Mouse (Mus musculus): ENCODE results near the gene Gm45713. TPM values are rescaled to one million over a fixed set of nuclear protein-coding genes. Genes with fewer than 3 reads are reported as not detected.
"Not testable (repeated sequence)": the region's sequence is repeated elsewhere in the genome, so short reads cannot be mapped to it uniquely, and the experiment has no call there.

Gm45713 gene
- polyA plus RNA-seq, 1 experiment from 2014 or later: 0.45 TPM

GRCm38 (mm10) chr7:45174567-45175280, 38.7 kb upstream of the Gm45713 start:
- Histone ChIP-seq H3K9ac (replicated peaks) (no peak overlapping the region), H3K36me3 (no peaks in the 10 kb centered on the region), H3K9me3 (peaks cover 8% of the 10 kb centered on the region; the same call in 1 of the 2 replicates), H3K4me1 (peaks cover 16% of the 10 kb centered on the region), H3K27ac (replicated peaks) (no peak overlapping the region), H3K4me3 (peak overlapping the region; percentile 19), H3K4me2 (replicated peaks) (peak overlapping the region; percentile 32; the same call in 1 of the 2 replicates), H3K27me3 (peaks cover 96% of the 10 kb centered on the region)
- WGBS: 3% methylated on average over 29 of the region's 29 CpGs
- no peak for ATAC-seq (ENCODE audit: low FRiP score, low read depth)

GRCm38 (mm10) chr7:45173772-45174171, 37.7 kb upstream of the Gm45713 start:
- H3K4me1 ChIP-seq: peaks cover 17% of the 10 kb centered on the region
- H3K9ac ChIP-seq (replicated peaks); H3K36me3 ChIP-seq; H3K4me3 ChIP-seq; H3K4me2 ChIP-seq (replicated peaks); H3K27ac ChIP-seq (replicated peaks); ATAC-seq (ENCODE audit: low FRiP score, low read depth): not testable (repeated sequence)
- 58% methylated on average over 1 of the region's 1 CpGs for WGBS
- H3K27me3 ChIP-seq: peaks cover 96% of the 10 kb centered on the region
- H3K9me3 ChIP-seq: peaks cover 12% of the 10 kb centered on the region; the same call in 1 of the 2 replicates

GRCm38 (mm10) chr7:45172974-45173373, 36.9 kb upstream of the Gm45713 start:
- H3K4me1 ChIP-seq: peaks cover 21% of the 10 kb centered on the region
- H3K27me3 ChIP-seq: peaks cover 96% of the 10 kb centered on the region
- H3K9ac ChIP-seq (replicated peaks): no peak overlapping the region
- no peak overlapping the region for H3K4me3 ChIP-seq
- H3K9me3 ChIP-seq: peaks cover 12% of the 10 kb centered on the region; the same call in 1 of the 2 replicates
- ATAC-seq (ENCODE audit: low FRiP score, low read depth): no peak
- no peak overlapping the region for H3K4me2 ChIP-seq (replicated peaks)
- 62% methylated on average over 7 of the region's 7 CpGs for WGBS
- H3K27ac ChIP-seq (replicated peaks): no peak overlapping the region
- H3K36me3 ChIP-seq: no peaks in the 10 kb centered on the region

- H3K27me3 ChIP-seq: peaks cover 96% of the 10 kb centered on the region
- ATAC-seq (ENCODE audit: low FRiP score, low read depth): no peak
- H3K4me3 ChIP-seq: no peak overlapping the region
- 92% methylated on average over 3 of the region's 3 CpGs for WGBS
- H3K36me3 ChIP-seq: no peaks in the 10 kb centered on the region
- H3K4me1 ChIP-seq: peaks cover 10% of the 10 kb centered on the region; the same call in 1 of the 2 replicates
- H3K27ac ChIP-seq (replicated peaks): no peak overlapping the region
- H3K9me3 ChIP-seq: peaks cover 12% of the 10 kb centered on the region; the same call in 1 of the 2 replicates
- no peak overlapping the region for H3K4me2 ChIP-seq (replicated peaks)
- no peak overlapping the region for H3K9ac ChIP-seq (replicated peaks)
Observed at GRCm38 (mm10) chr7:45169495-45169894, 33.5 kb upstream of the Gm45713 start.

- no peak overlapping the region for H3K4me3 ChIP-seq
Observed at GRCm38 (mm10) chr7:45168656-45169055, 32.6 kb upstream of the Gm45713 start.

GRCm38 (mm10) chr7:45167761-45168445, 31.9 kb upstream of the Gm45713 start:
- H3K9ac ChIP-seq (replicated peaks): no peak overlapping the region
- H3K4me2 ChIP-seq (replicated peaks): peak overlapping the region; percentile 12; the same call in 1 of the 2 replicates
- peaks cover 12% of the 10 kb centered on the region; the same call in 1 of the 2 replicates for H3K9me3 ChIP-seq
- H3K36me3 ChIP-seq: no peaks in the 10 kb centered on the region
- peaks cover 99% of the 10 kb centered on the region for H3K27me3 ChIP-seq
- H3K27ac ChIP-seq (replicated peaks): no peak overlapping the region
- WGBS: 1% methylated on average over 19 of the region's 19 CpGs
- no peak overlapping the region for H3K4me3 ChIP-seq
- ATAC-seq (ENCODE audit: low FRiP score, low read depth): no peak; the same call in 1 of the 2 replicates
- peaks cover 19% of the 10 kb centered on the region for H3K4me1 ChIP-seq

More at GRCm38 (mm10) chr7:45168656-45169055, 32.6 kb upstream of the Gm45713 start:
- Histone ChIP-seq H3K27ac (replicated peaks) (no peak overlapping the region), H3K36me3 (no peaks in the 10 kb centered on the region), H3K4me1 (peaks cover 18% of the 10 kb centered on the region), H3K4me2 (replicated peaks) (peak overlapping the region; percentile 12; the same call in 1 of the 2 replicates), H3K9ac (replicated peaks) (no peak overlapping the region), H3K27me3 (peaks cover 97% of the 10 kb centered on the region), H3K9me3 (peaks cover 12% of the 10 kb centered on the region; the same call in 1 of the 2 replicates)
- no peak for ATAC-seq (ENCODE audit: low FRiP score, low read depth)
- 4% methylated on average over 24 of the region's 24 CpGs for WGBS

GRCm38 (mm10) chr7:45166950-45167401, 30.9 kb upstream of the Gm45713 start:
- no peak overlapping the region for H3K9ac ChIP-seq (replicated peaks)
- 20% methylated on average over 10 of the region's 10 CpGs for WGBS
- no peak overlapping the region for H3K4me3 ChIP-seq
- H3K36me3 ChIP-seq: no peaks in the 10 kb centered on the region
- H3K27me3 ChIP-seq: peaks cover 96% of the 10 kb centered on the region
- no peak overlapping the region for H3K4me2 ChIP-seq (replicated peaks)
- H3K27ac ChIP-seq (replicated peaks): no peak overlapping the region
- peaks cover 12% of the 10 kb centered on the region; the same call in 1 of the 2 replicates for H3K9me3 ChIP-seq
- H3K4me1 ChIP-seq: peaks cover 27% of the 10 kb centered on the region
- no peak for ATAC-seq (ENCODE audit: low FRiP score, low read depth)

- Histone ChIP-seq H3K27ac (replicated peaks) (no peak overlapping the region), H3K9me3 (peaks cover 12% of the 10 kb centered on the region; the same call in 1 of the 2 replicates), H3K27me3 (peaks cover 84% of the 10 kb centered on the region), H3K4me1 (peaks cover 30% of the 10 kb centered on the region), H3K9ac (replicated peaks) (no peak overlapping the region), H3K36me3 (no peaks in the 10 kb centered on the region), H3K4me3 (no peak overlapping the region), H3K4me2 (replicated peaks) (no peak overlapping the region)
- 47% methylated on average over 11 of the region's 11 CpGs for WGBS
- ATAC-seq (ENCODE audit: low FRiP score, low read depth): no peak
Observed at GRCm38 (mm10) chr7:45165701-45166100, 29.7 kb upstream of the Gm45713 start.

GRCm38 (mm10) chr7:45164833-45165232, 28.8 kb upstream of the Gm45713 start:
- H3K27ac ChIP-seq (replicated peaks): no peak overlapping the region
- no peak overlapping the region for H3K4me2 ChIP-seq (replicated peaks)
- no peaks in the 10 kb centered on the region for H3K36me3 ChIP-seq
- WGBS: 66% methylated on average over 5 of the region's 5 CpGs
- H3K9me3 ChIP-seq: peaks cover 5% of the 10 kb centered on the region; the same call in 1 of the 2 replicates
- H3K4me3 ChIP-seq: no peak overlapping the region
- H3K4me1 ChIP-seq: peaks cover 30% of the 10 kb centered on the region
- peaks cover 75% of the 10 kb centered on the region for H3K27me3 ChIP-seq
- H3K9ac ChIP-seq (replicated peaks): no peak overlapping the region
- ATAC-seq (ENCODE audit: low FRiP score, low read depth): no peak

- peak within 1 kb of the TSS; percentile 51; the same call in 1 of the 2 replicates for H3K9ac ChIP-seq (replicated peaks)
- 1% methylated on average over 41 of the region's 41 CpGs for WGBS
- peak within 1 kb of the TSS; percentile 61 for H3K4me2 ChIP-seq (replicated peaks)
- peaks cover 66% of the 10 kb centered on the region for H3K27me3 ChIP-seq
- H3K4me1 ChIP-seq: peaks cover 30% of the 10 kb centered on the region
- peaks cover 5% of the 10 kb centered on the region for H3K36me3 ChIP-seq
- no peaks in the 10 kb centered on the region for H3K9me3 ChIP-seq
- H3K27ac ChIP-seq (replicated peaks): no peak within 1 kb of the TSS
- H3K4me3 ChIP-seq: peak within 1 kb of the TSS; percentile 41
- no peak for ATAC-seq (ENCODE audit: low FRiP score, low read depth)
Observed at GRCm38 (mm10) chr7:45163735-45164490, 27.9 kb upstream of the Gm45713 start, which contains the start of gene Slc17a7. TSS of gene Slc17a7 (plus strand) at chr7:45163949.

GRCm38 (mm10) chr7:45162996-45163615, 27.1 kb upstream of the Gm45713 start:
- Histone ChIP-seq H3K27ac (replicated peaks) (no peak overlapping the region), H3K36me3 (peaks cover 13% of the 10 kb centered on the region), H3K4me1 (peaks cover 24% of the 10 kb centered on the region), H3K9me3 (no peaks in the 10 kb centered on the region), H3K27me3 (peaks cover 58% of the 10 kb centered on the region), H3K4me3 (no peak overlapping the region; the same call in 1 of the 2 replicates), H3K4me2 (replicated peaks) (no peak overlapping the region; the same call in 1 of the 2 replicates), H3K9ac (replicated peaks) (no peak overlapping the region)
- no peak for ATAC-seq (ENCODE audit: low FRiP score, low read depth)
- WGBS: 74% methylated on average over 9 of the region's 9 CpGs

All from midbrain, embryonic 12.5 days (tissue).